Mouse (Mus musculus): ENCODE data around the gene Pfpl. TPM values are rescaled to one million over a fixed set of nuclear protein-coding genes. Genes with fewer than 3 reads are reported as not detected.

The Pfpl gene
- polyA plus RNA-seq, 1 experiment from 2014 or later: not detected

DNA sequence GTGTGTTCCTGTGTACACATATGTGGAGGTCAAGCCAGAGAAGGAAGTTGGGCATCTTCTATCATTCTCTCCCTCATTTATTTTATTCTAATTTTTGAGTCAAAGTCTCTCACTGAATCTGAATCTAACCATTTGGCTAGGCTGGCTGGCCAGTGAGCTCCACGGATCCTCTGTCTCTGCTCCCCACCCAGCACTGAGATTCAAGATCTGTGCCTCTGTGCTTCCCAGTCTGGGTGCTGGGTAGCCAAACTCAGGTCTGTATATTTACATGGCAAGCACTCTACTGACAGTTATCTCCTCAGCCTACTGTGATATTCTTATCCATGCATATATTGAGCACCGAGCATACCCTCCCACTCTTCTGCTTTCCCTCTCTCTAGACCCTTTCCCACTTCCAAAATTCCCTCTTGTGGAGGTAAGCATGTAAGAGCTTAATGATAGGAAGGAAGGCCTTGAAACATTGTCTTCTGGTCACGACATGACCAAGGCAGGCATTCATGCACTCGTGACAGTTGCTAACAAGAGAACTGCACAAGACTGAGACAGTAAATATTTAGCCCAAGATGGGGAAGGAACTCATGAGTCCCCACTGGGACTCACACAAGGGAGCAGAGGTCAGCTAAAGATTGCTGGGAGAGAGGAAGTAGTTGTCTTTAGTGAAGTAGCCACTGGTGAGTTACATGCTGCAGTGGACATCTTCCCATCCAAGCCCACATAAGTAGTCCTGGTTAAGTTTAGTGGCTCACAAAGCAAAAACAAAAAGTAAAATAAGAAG lies 8.2 kb downstream of the Pfpl start:
- no peak for ATAC-seq (ENCODE audit: low FRiP score)
- H3K27me3 ChIP-seq (ENCODE audit: control insufficient read depth, insufficient read depth, low read length): no peaks in the 10 kb centered on the region
- no peak overlapping the region for H3K4me3 ChIP-seq (ENCODE audit: low read depth, low read length)
- no peak overlapping the region for H3K9ac ChIP-seq (ENCODE audit: low read length)
- no peak for DNase-seq (ENCODE audit: low spot score, missing footprints)
- H3K27ac ChIP-seq (ENCODE audit: low read depth, low read length): no peak overlapping the region
- 85% methylated on average over 4 of the region's 4 CpGs for WGBS
- no peak overlapping the region for H3K4me2 ChIP-seq
- H3K9me3 ChIP-seq (ENCODE audit: control insufficient read depth, low read length): no peaks in the 10 kb centered on the region
- H3K4me1 ChIP-seq (ENCODE audit: control insufficient read depth, insufficient read depth, low read length): no peaks in the 10 kb centered on the region
- no peaks in the 10 kb centered on the region for H3K36me3 ChIP-seq (ENCODE audit: control insufficient read depth, insufficient read depth, low read length)

GRCm38 (mm10) chr19:12439581-12439980 lies 11.9 kb downstream of the Pfpl start:
- Histone ChIP-seq H3K9ac (ENCODE audit: low read length) (no peak overlapping the region), H3K36me3 (ENCODE audit: control insufficient read depth, insufficient read depth, low read length) (no peaks in the 10 kb centered on the region), H3K4me2 (no peak overlapping the region), H3K4me1 (ENCODE audit: control insufficient read depth, insufficient read depth, low read length) (no peaks in the 10 kb centered on the region), H3K27me3 (ENCODE audit: control insufficient read depth, insufficient read depth, low read length) (no peaks in the 10 kb centered on the region), H3K9me3 (ENCODE audit: control insufficient read depth, low read length) (no peaks in the 10 kb centered on the region), H3K27ac (ENCODE audit: low read depth, low read length) (no peak overlapping the region), H3K4me3 (ENCODE audit: low read depth, low read length) (no peak overlapping the region)
- no peak for ATAC-seq (ENCODE audit: low FRiP score)
- no peak for DNase-seq (ENCODE audit: low spot score, missing footprints)
- 59% methylated on average over 1 of the region's 1 CpGs for WGBS

GRCm38 (mm10) chr19:12440103-12440725 lies 12.5 kb downstream of the Pfpl start:
- Histone ChIP-seq H3K4me1 (ENCODE audit: control insufficient read depth, insufficient read depth, low read length) (no peaks in the 10 kb centered on the region), H3K9me3 (ENCODE audit: control insufficient read depth, low read length) (no peaks in the 10 kb centered on the region), H3K4me3 (ENCODE audit: low read depth, low read length) (no peak overlapping the region), H3K27ac (ENCODE audit: low read depth, low read length) (no peak overlapping the region), H3K36me3 (ENCODE audit: control insufficient read depth, insufficient read depth, low read length) (no peaks in the 10 kb centered on the region), H3K4me2 (no peak overlapping the region), H3K9ac (ENCODE audit: low read length) (no peak overlapping the region), H3K27me3 (ENCODE audit: control insufficient read depth, insufficient read depth, low read length) (no peaks in the 10 kb centered on the region)
- peak; percentile 68 for DNase-seq (ENCODE audit: low spot score, missing footprints)
- WGBS: 64% methylated on average over 5 of the region's 5 CpGs
- no peak for ATAC-seq (ENCODE audit: low FRiP score)

GRCm38 (mm10) chr19:12442560-12442959 lies 14.9 kb downstream of the Pfpl start:
- Histone ChIP-seq H3K27me3 (ENCODE audit: control insufficient read depth, insufficient read depth, low read length) (no peaks in the 10 kb centered on the region), H3K9ac (ENCODE audit: low read length) (no peak overlapping the region), H3K4me3 (ENCODE audit: low read depth, low read length) (no peak overlapping the region), H3K4me1 (ENCODE audit: control insufficient read depth, insufficient read depth, low read length) (no peaks in the 10 kb centered on the region), H3K4me2 (no peak overlapping the region), H3K27ac (ENCODE audit: low read depth, low read length) (no peak overlapping the region), H3K36me3 (ENCODE audit: control insufficient read depth, insufficient read depth, low read length) (no peaks in the 10 kb centered on the region), H3K9me3 (ENCODE audit: control insufficient read depth, low read length) (no peaks in the 10 kb centered on the region)
- no peak for ATAC-seq (ENCODE audit: low FRiP score)
- no peak for DNase-seq (ENCODE audit: low spot score, missing footprints)
- 85% methylated on average over 4 of the region's 4 CpGs for whole genome bisulfite sequencing

DNA sequence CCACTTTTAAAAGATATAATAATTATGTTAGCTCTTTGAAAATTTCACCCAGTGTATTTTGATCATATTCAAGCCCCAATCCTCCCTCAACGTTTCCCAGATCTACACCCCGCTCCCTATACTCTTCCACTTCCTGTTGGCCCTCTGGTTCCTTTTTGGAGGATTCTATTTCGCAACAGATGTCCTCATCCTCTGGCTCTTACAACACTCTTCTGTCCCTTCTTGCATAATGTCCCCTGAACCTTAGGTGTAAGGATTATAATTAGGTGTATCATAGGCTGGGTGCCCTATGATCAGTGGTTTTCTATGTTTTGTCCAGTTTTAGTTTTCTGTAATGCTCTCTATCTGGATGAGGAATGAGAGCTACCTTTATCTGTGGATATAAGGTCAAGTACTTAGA lies 17.3 kb downstream of the Pfpl start:
- Histone ChIP-seq H3K4me3 (ENCODE audit: low read depth, low read length) (no peak overlapping the region), H3K4me1 (ENCODE audit: control insufficient read depth, insufficient read depth, low read length) (no peaks in the 10 kb centered on the region), H3K9ac (ENCODE audit: low read length) (no peak overlapping the region), H3K4me2 (no peak overlapping the region), H3K36me3 (ENCODE audit: control insufficient read depth, insufficient read depth, low read length) (no peaks in the 10 kb centered on the region), H3K27ac (ENCODE audit: low read depth, low read length) (no peak overlapping the region), H3K27me3 (ENCODE audit: control insufficient read depth, insufficient read depth, low read length) (no peaks in the 10 kb centered on the region), H3K9me3 (ENCODE audit: control insufficient read depth, low read length) (no peaks in the 10 kb centered on the region)
- ATAC-seq (ENCODE audit: low FRiP score): no peak
- 81% methylated on average over 3 of the region's 3 CpGs for WGBS
- DNase-seq (ENCODE audit: low spot score, missing footprints): no peak

- H3K27me3 ChIP-seq (ENCODE audit: control insufficient read depth, insufficient read depth, low read length): no peaks in the 10 kb centered on the region
- no peaks in the 10 kb centered on the region for H3K4me1 ChIP-seq (ENCODE audit: control insufficient read depth, insufficient read depth, low read length)
- H3K9me3 ChIP-seq (ENCODE audit: control insufficient read depth, low read length): no peaks in the 10 kb centered on the region
- ATAC-seq (ENCODE audit: low FRiP score) (no peak), DNase-seq (ENCODE audit: low spot score, missing footprints) (no peak)
- no peak overlapping the region for H3K27ac ChIP-seq (ENCODE audit: low read depth, low read length)
- no peak overlapping the region for H3K9ac ChIP-seq (ENCODE audit: low read length)
- no peaks in the 10 kb centered on the region for H3K36me3 ChIP-seq (ENCODE audit: control insufficient read depth, insufficient read depth, low read length)
- WGBS: 87% methylated on average over 12 of the region's 12 CpGs
- no peak overlapping the region for H3K4me2 ChIP-seq
- no peak overlapping the region for H3K4me3 ChIP-seq (ENCODE audit: low read depth, low read length)
Measured at GRCm38 (mm10) chr19:12457401-12458066, 29.8 kb downstream of the Pfpl start.

- Histone ChIP-seq H3K9ac (ENCODE audit: low read length) (no peak overlapping the region), H3K9me3 (ENCODE audit: control insufficient read depth, low read length) (no peaks in the 10 kb centered on the region), H3K4me2 (no peak overlapping the region), H3K27me3 (ENCODE audit: control insufficient read depth, insufficient read depth, low read length) (no peaks in the 10 kb centered on the region), H3K4me3 (ENCODE audit: low read depth, low read length) (no peak overlapping the region), H3K27ac (ENCODE audit: low read depth, low read length) (no peak overlapping the region), H3K4me1 (ENCODE audit: control insufficient read depth, insufficient read depth, low read length) (no peaks in the 10 kb centered on the region), H3K36me3 (ENCODE audit: control insufficient read depth, insufficient read depth, low read length) (no peaks in the 10 kb centered on the region)
- 85% methylated on average over 4 of the region's 4 CpGs for WGBS
- DNase-seq (ENCODE audit: low spot score, missing footprints) (no peak), ATAC-seq (ENCODE audit: low FRiP score) (no peak)
Measured at GRCm38 (mm10) chr19:12459516-12459915, 31.8 kb downstream of the Pfpl start.

DNA sequence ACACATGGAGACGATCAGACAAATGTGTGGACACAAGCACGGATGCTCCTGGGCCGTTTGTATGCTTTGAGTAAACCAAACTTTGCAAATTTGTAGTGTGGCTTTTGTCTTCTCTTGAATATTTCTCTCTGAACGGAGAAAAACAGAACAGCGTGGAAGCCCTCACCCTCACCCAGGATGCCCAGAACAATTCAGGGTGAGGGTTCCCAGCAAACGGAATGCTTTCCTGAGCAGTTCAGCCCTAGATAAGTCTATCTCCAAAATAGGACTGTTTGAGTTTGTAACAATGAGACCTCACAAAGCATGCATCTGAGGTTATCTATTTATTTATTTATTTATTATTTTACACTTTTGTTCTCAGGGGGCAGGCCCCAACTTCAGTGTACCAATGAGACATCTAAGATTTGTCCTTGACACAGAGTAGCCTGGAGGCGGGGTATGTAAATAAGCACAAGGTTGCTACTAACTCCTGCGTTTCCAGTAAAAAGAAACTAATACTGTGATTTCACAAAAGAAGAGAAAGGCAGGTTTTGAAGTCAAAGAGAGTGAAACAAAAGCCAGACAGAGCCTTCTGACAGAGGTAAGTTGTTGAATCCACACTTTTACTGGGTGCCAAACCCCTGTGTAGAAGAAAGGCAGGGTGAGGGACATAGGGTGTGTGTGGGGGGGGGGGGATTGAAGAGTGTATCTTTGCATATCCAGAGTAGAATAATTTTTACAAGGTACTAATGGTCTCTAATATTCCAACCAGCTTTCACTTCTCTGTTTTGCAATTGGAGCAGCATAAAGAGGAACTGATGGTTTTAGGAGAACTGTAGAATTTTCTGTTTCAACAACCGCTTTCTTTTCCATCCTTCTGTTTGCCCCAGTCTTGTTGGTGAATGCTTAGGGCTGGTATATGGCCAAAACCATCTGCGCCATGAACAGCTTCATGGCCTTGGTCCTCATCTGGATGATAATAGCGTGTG lies 32.9 kb downstream of the Pfpl start, which contains the start of gene Mpeg1:
Gene Mpeg1, plus strand, starts transcription at position 498 of the 968 bp plus-strand sequence.
- no peak within 1 kb of the TSS for H3K27ac ChIP-seq (ENCODE audit: low read depth, low read length)
- H3K4me3 ChIP-seq (ENCODE audit: low read depth, low read length): no peak within 1 kb of the TSS
- H3K4me1 ChIP-seq (ENCODE audit: control insufficient read depth, insufficient read depth, low read length): no peaks in the 10 kb centered on the region
- H3K27me3 ChIP-seq (ENCODE audit: control insufficient read depth, insufficient read depth, low read length): no peaks in the 10 kb centered on the region
- H3K36me3 ChIP-seq (ENCODE audit: control insufficient read depth, insufficient read depth, low read length): no peaks in the 10 kb centered on the region
- no peaks in the 10 kb centered on the region for H3K9me3 ChIP-seq (ENCODE audit: control insufficient read depth, low read length)
- no peak within 1 kb of the TSS for H3K9ac ChIP-seq (ENCODE audit: low read length)
- 91% methylated on average over 11 of the region's 11 CpGs for WGBS
- DNase-seq (ENCODE audit: low spot score, missing footprints) (peak; percentile 79), ATAC-seq (ENCODE audit: low FRiP score) (no peak)
- H3K4me2 ChIP-seq: no peak within 1 kb of the TSS

All from midbrain, embryonic 11.5 days (tissue).